Comparison of ENCODE assay signal across 31 mouse cellular contexts in genomic region chr9:60293129-60293528, GRCm38 (mm10).
"Had no signal": no experiment of that assay in that cellular context is flagged by ENCODE, and none has a peak within 500 bp of the region (broad histone marks: within the 10 kb centered on the region; RNA-seq: fewer than 3 reads in every experiment).

No protein-coding gene starts in this region.

- H3K4me2 ChIP-seq: limb, embryonic 12.5 days; limb, embryonic 13.5 days; limb, embryonic 15.5 days; liver, embryonic 11.5 days; liver, embryonic 12.5 days; liver, embryonic 13.5 days; liver, embryonic 15.5 days; lung, embryonic 14.5 days; lung, embryonic 15.5 days; midbrain, embryonic 11.5 days; midbrain, embryonic 12.5 days; midbrain, embryonic 13.5 days; midbrain, embryonic 15.5 days; neural tube, embryonic 12.5 days had no signal

- H3K27ac ChIP-seq: limb, embryonic 12.5 days; limb, embryonic 13.5 days; limb, embryonic 15.5 days; liver, embryonic 12.5 days; liver, embryonic 13.5 days; liver, embryonic 14.5 days; liver, embryonic 15.5 days; lung, embryonic 15.5 days; macrophage; midbrain, embryonic 10.5 days; midbrain, embryonic 12.5 days; midbrain, embryonic 13.5 days; midbrain, embryonic 15.5 days; neural tube, embryonic 12.5 days had no signal

- H3K4me3 ChIP-seq: limb, embryonic 12.5 days; limb, embryonic 13.5 days; limb, embryonic 15.5 days; liver, embryonic 12.5 days; liver, embryonic 13.5 days; liver, embryonic 15.5 days; lung, embryonic 15.5 days; megakaryocyte, embryonic 14.5 days; midbrain, embryonic 10.5 days; midbrain, embryonic 12.5 days; midbrain, embryonic 13.5 days; midbrain, embryonic 15.5 days; myocyte; neural tube, embryonic 12.5 days had no signal

- ATAC-seq: liver, embryonic 12.5 days; liver, postnatal 0 days; lung, postnatal 0 days; midbrain, embryonic 13.5 days; midbrain, embryonic 15.5 days; midbrain, embryonic 16.5 days had no signal

- H3K27me3 ChIP-seq: limb, embryonic 15.5 days; liver, embryonic 13.5 days; lung, embryonic 15.5 days; midbrain, embryonic 12.5 days; midbrain, embryonic 13.5 days; midbrain, embryonic 15.5 days; neural tube, embryonic 12.5 days had no signal

- H3K9ac ChIP-seq: limb, embryonic 12.5 days; limb, embryonic 13.5 days; limb, embryonic 15.5 days; liver, embryonic 12.5 days; liver, embryonic 13.5 days; liver, embryonic 14.5 days; liver, embryonic 15.5 days; liver, postnatal 0 days; lung, embryonic 14.5 days; lung, embryonic 15.5 days; midbrain, embryonic 12.5 days; midbrain, embryonic 13.5 days; midbrain, embryonic 15.5 days; neural tube, embryonic 12.5 days had no signal

- DNase-seq: left cerebral cortex, postnatal 4 days; liver; liver, embryonic 13.5 days; liver, postnatal 0 days; lung, adult 18-20 months; lung, adult 2 months; lung, embryonic 14.5 days; lung, postnatal 10 days; lung, postnatal 14 days; lung, postnatal 36 days; lung, postnatal 4 days; midbrain, embryonic 14.5 days had no signal

- H3K36me3 ChIP-seq: limb, embryonic 12.5 days; limb, embryonic 13.5 days; limb, embryonic 15.5 days; liver, embryonic 12.5 days; liver, embryonic 13.5 days; liver, embryonic 15.5 days; lung, embryonic 15.5 days; midbrain, embryonic 10.5 days; midbrain, embryonic 12.5 days; midbrain, embryonic 13.5 days; midbrain, embryonic 15.5 days; neural tube, embryonic 12.5 days had no signal

- H3K4me1 ChIP-seq: liver, embryonic 12.5 days; liver, embryonic 13.5 days; liver, embryonic 15.5 days; megakaryocyte, embryonic 14.5 days; midbrain, embryonic 12.5 days; midbrain, embryonic 15.5 days had no signal

- H3K9me3 ChIP-seq: limb, embryonic 15.5 days; liver, embryonic 12.5 days; liver, embryonic 13.5 days; liver, embryonic 15.5 days; lung, embryonic 15.5 days; midbrain, embryonic 10.5 days; midbrain, embryonic 12.5 days; midbrain, embryonic 13.5 days; midbrain, embryonic 15.5 days; neural tube, embryonic 12.5 days had no signal
